Mouse (Mus musculus) adrenal gland, postnatal 25 days (tissue): ENCODE results near the gene Pa2g4. TPM values are rescaled to one million over a fixed set of nuclear protein-coding genes. Genes with fewer than 3 reads are reported as not detected.
A peak's percentile ranks its signal among the peaks of the same experiment; 100 is the strongest.
"Not testable (repeated sequence)": the region's sequence is repeated elsewhere in the genome, so short reads cannot be mapped to it uniquely, and the experiment has no call there.

Experiments
- DNase-seq: peaks from one replicate; pipeline ENCODE4 v3.0.0; 2021; ENCODE audit warnings: mixed read lengths
- total RNA-seq: library from RNA; stranded (reverse); gene quantifications from 2 replicates; pipeline ENCODE4 v1.2.3, GENCODE M21; 2021

Gene Pa2g4
- total RNA-seq, 1 experiment from 2014 or later = 83.8 TPM

- no peak for DNase-seq
Measured at GRCm38 (mm10) chr10:128578330-128578729, 12.5 kb upstream of the Pa2g4 start.

- no peak for DNase-seq
Measured at GRCm38 (mm10) chr10:128575063-128575462, 9.3 kb upstream of the Pa2g4 start.

GRCm38 (mm10) chr10:128565206-128565787 lies 490 bp downstream of the Pa2g4 start:
- peak; percentile 42 for DNase-seq

GRCm38 (mm10) chr10:128563544-128563943 lies 2.2 kb downstream of the Pa2g4 start:
- DNase-seq = no peak

GRCm38 (mm10) chr10:128556963-128557362 lies 8.8 kb downstream of the Pa2g4 start:
- DNase-seq = no peak

- no peak for DNase-seq
Measured at GRCm38 (mm10) chr10:128556286-128556685, 9.5 kb downstream of the Pa2g4 start.

GRCm38 (mm10) chr10:128555567-128555966 lies 10.2 kb downstream of the Pa2g4 start:
- not testable (repeated sequence) for DNase-seq

GRCm38 (mm10) chr10:128550144-128550823 lies 15.5 kb downstream of the Pa2g4 start:
- DNase-seq = not testable (repeated sequence)

GRCm38 (mm10) chr10:128549682-128550057 lies 16.1 kb downstream of the Pa2g4 start:
- peak; percentile 8 for DNase-seq

- DNase-seq = peak; percentile 87
Measured at GRCm38 (mm10) chr10:128548947-128549681, 16.7 kb downstream of the Pa2g4 start, which contains the start of gene Rpl41. Rpl41 (minus strand) TSS chr10:128549305.

- not testable (repeated sequence) for DNase-seq
Measured at GRCm38 (mm10) chr10:128548051-128548791, 17.6 kb downstream of the Pa2g4 start.

GRCm38 (mm10) chr10:128547361-128548032 lies 18.3 kb downstream of the Pa2g4 start, which contains the start of gene Zc3h10:
Zc3h10 (minus strand) TSS chr10:128547774.
- peak; percentile 88 for DNase-seq

GRCm38 (mm10) chr10:128546787-128547186 lies 19.0 kb downstream of the Pa2g4 start:
- DNase-seq = no peak

GRCm38 (mm10) chr10:128546361-128546760 lies 19.4 kb downstream of the Pa2g4 start:
- no peak for DNase-seq

GRCm38 (mm10) chr10:128545570-128545898 lies 20.3 kb downstream of the Pa2g4 start:
- DNase-seq = no peak

- no peak for DNase-seq
Measured at GRCm38 (mm10) chr10:128544674-128545569, 20.9 kb downstream of the Pa2g4 start.

- no peak for DNase-seq
Measured at GRCm38 (mm10) chr10:128544151-128544657, 21.6 kb downstream of the Pa2g4 start.

- DNase-seq = no peak
Measured at GRCm38 (mm10) chr10:128543100-128543499, 22.7 kb downstream of the Pa2g4 start.

GRCm38 (mm10) chr10:128538340-128538870 lies 27.4 kb downstream of the Pa2g4 start:
- DNase-seq = no peak

GRCm38 (mm10) chr10:128536266-128536940 lies 29.4 kb downstream of the Pa2g4 start:
- DNase-seq = peak; percentile 80
